Mouse (Mus musculus): ENCODE data around the gene Prokr2.

GRCm38 (mm10) chr2:132298250-132298649 is 87.0 kb downstream of the Prokr2 start:
- TF ChIP-seq CTCF (IDR thresholded peaks at IDR 0.05; ENCODE audit: borderline replicate concordance, control insufficient read depth, extremely low read depth, insufficient read depth, low read length, poor library complexity) (no peak), POLR2A (IDR thresholded peaks at IDR 0.05; ENCODE audit: control insufficient read depth, extremely low read depth, insufficient read depth, low read length, poor library complexity) (no peak)

Measured in thymus, adult 2 months (tissue).